Mouse (Mus musculus) intestine, postnatal 0 days (tissue): ENCODE results near the gene Commd4. TPM values are rescaled to one million over a fixed set of nuclear protein-coding genes. Genes with fewer than 3 reads are reported as not detected.

Source experiments
- ATAC-seq: fragments of 200-750 bp; cut with Nextera tagmentation; 2 replicates; pipeline ENCODE4 v1.8.0; 2017; ENCODE audit warnings: mild to moderate bottlenecking, moderate TSS enrichment, moderate library complexity
- H3K27ac ChIP-seq: fragments of 300-500 bp; sonication (generic); 2 replicates; pipeline ENCODE4 v1.5.1; 2014; ENCODE audit warnings: mild to moderate bottlenecking, low read depth, low read length, moderate library complexity
- H3K27me3 ChIP-seq: fragments of 300-500 bp; sonication (generic); replicated peaks from 2 replicates; pipeline ENCODE4 v1.6.1; 2014; ENCODE audit warnings: low read length, mixed read lengths; ENCODE audit not compliant: control insufficient read depth, insufficient read depth
- H3K36me3 ChIP-seq: fragments of 300-500 bp; sonication (generic); 2 replicates; pipeline ENCODE4 v1.6.1; 2014; ENCODE audit warnings: mild to moderate bottlenecking, moderate library complexity; ENCODE audit not compliant: control insufficient read depth, insufficient read depth
- H3K4me1 ChIP-seq: fragments of 300-500 bp; sonication (generic); replicated peaks from 2 replicates; pipeline ENCODE4 v1.6.1; 2014; ENCODE audit warnings: antibody characterized with exemption, low read length, mixed read lengths; ENCODE audit not compliant: control insufficient read depth, insufficient read depth
- H3K4me2 ChIP-seq: fragments of 300-500 bp; sonication (generic); replicated peaks from 2 replicates; pipeline ENCODE4 v1.6.1; 2014; ENCODE audit warnings: low read depth, mild to moderate bottlenecking, moderate library complexity
- H3K4me3 ChIP-seq: fragments of 300-500 bp; sonication (generic); 2 replicates; pipeline ENCODE4 v1.5.1; 2014; ENCODE audit warnings: low read depth, low read length
- H3K9ac ChIP-seq: fragments of 300-500 bp; sonication (generic); 2 replicates; pipeline ENCODE4 v1.6.1; 2014; ENCODE audit warnings: mild to moderate bottlenecking, low read depth, low read length
- H3K9me3 ChIP-seq: fragments of 300-500 bp; sonication (generic); 2 replicates; pipeline ENCODE4 v1.6.1; 2016; ENCODE audit warnings: mixed run types; ENCODE audit not compliant: control insufficient read depth
- CTCF ChIP-seq: sonication (generic); IDR thresholded peaks from 2 replicates; pipeline ENCODE4 v1.5.1; 2016; ENCODE audit warnings: low read depth, mild to moderate bottlenecking, control low read depth, antibody characterized with exemption, moderate library complexity
- WGBS: fragments of 180-500 bp; shearing (Covaris S2); extraction: QIAGEN DNeasy Blood & Tissue Kit; methylation state at CpG from one replicate; pipeline ENCODE4 v1.1.7; 2014; 5-methylcytosine and 5-hydroxymethylcytosine counted together
- polyA plus RNA-seq: library from polyadenylated mRNA; unstranded; fragments of >200 nt; fragmentation: Nextera tagmentation; extraction: Ambion mirVana; gene quantifications from 2 replicates; pipeline ENCODE4 v1.2.1, GENCODE M21; 2015

Commd4 gene
- polyA plus RNA-seq, 1 experiment from 2014 or later, result 169 TPM

DNA sequence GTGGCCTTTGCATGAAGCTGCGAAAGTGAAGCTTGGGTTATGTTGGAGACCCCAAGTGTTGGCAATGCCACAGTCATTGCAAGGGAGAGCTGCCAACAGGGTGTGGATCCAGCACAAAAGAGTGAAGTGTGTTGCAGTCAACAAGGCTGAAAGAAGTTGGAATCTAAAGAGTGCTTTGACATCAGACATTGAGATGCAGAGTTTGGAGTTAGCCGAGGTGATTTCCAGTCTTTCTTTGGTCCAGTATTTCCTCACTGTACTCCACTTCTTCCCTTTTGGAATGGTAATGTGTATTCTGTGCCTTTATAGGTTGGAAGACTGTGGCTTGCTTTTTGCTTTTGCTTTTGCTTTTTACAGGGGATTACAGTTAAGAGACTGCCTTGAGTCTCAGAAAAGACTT is 8.0 kb upstream of the Commd4 start:
- H3K4me1 ChIP-seq, result no peaks in the 10 kb centered on the region
- H3K9ac ChIP-seq, result no peak overlapping the region
- H3K4me2 ChIP-seq, result no peak overlapping the region
- no peaks in the 10 kb centered on the region for H3K9me3 ChIP-seq
- WGBS, result 84% methylated on average over 2 of the region's 2 CpGs
- TF ChIP-seq CTCF, result no peak
- H3K27me3 ChIP-seq, result no peaks in the 10 kb centered on the region
- no peaks in the 10 kb centered on the region for H3K36me3 ChIP-seq
- ATAC-seq, result no peak
- no peak overlapping the region for H3K27ac ChIP-seq
- H3K4me3 ChIP-seq, result no peak overlapping the region

DNA sequence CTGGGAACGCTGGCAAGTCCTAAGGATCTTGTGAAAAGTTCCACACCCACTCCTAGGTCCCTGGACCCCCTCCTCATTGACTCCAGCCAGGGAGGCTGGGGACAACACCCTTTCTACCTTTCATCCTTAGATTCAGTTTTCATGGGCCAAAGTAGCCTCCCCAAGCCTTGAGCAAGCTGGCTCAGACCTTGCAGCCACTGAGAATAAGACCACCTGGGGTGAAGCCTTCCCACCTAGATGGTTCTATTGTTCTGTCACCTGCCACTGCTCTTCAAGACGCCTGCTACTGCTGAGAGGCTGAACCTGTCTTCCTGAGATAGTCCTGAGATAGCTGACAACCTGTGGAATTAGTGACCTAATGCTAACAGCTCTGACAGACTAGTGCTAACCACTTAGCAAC is 5.0 kb upstream of the Commd4 start:
- TF ChIP-seq CTCF, result no peak
- Histone ChIP-seq H3K4me2 (no peak overlapping the region), H3K4me1 (no peaks in the 10 kb centered on the region), H3K9me3 (no peaks in the 10 kb centered on the region), H3K4me3 (no peak overlapping the region), H3K9ac (no peak overlapping the region), H3K36me3 (no peaks in the 10 kb centered on the region), H3K27me3 (no peaks in the 10 kb centered on the region), H3K27ac (no peak overlapping the region)
- ATAC-seq, result no peak
- WGBS, result 43% methylated on average over 2 of the region's 2 CpGs

DNA sequence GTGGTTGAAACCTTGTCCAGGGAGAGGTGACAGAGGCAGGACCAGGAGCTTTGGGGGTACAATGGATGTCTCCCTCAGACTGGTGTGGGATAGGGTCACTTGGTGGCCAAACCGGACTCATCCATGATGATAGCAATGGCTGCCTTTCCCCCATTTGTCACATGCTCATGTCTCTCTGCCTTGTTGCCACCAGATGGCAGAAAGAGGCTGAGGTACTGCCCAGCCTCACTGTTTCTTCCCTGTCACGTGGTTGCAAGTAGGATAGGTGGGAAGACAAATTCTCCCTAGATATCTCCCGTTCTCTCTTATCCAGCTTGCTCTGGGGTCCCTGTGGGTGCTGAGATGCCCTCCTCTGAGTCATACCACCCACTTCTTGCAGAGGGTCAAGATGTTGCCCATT is 4.4 kb upstream of the Commd4 start:
- H3K27me3 ChIP-seq, result no peaks in the 10 kb centered on the region
- H3K9me3 ChIP-seq, result no peaks in the 10 kb centered on the region
- no peak overlapping the region for H3K4me3 ChIP-seq
- H3K4me2 ChIP-seq, result no peak overlapping the region
- 0 out of 2 replicates have a peak, but pooled peaks have one; percentile 31 for ATAC-seq
- H3K27ac ChIP-seq, result no peak overlapping the region
- H3K4me1 ChIP-seq, result no peaks in the 10 kb centered on the region
- 14% methylated on average over 3 of the region's 3 CpGs for WGBS
- no peak overlapping the region for H3K9ac ChIP-seq
- TF ChIP-seq CTCF, result peak; percentile 90
- no peaks in the 10 kb centered on the region for H3K36me3 ChIP-seq

DNA sequence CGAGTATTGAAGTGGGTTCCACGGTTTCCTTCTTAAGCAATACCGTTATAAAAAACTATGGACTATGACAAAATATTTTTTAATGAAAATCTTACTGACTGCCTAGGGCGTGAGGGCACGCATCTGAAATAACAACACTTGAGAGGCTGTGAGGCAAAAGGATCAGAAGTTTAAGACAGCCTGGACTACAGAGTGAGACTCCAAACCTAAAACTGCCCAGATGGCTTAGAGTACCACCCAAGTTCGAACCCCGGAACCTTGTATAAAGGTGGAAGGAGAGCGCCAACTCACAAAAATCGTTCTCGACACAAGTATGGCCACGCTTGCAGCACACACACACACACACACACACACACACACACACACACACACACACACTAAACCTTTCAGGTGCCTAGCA is 375 bp upstream of the Commd4 start:
- peak overlapping the region; percentile 84 for H3K4me3 ChIP-seq
- no peaks in the 10 kb centered on the region for H3K9me3 ChIP-seq
- no peaks in the 10 kb centered on the region for H3K4me1 ChIP-seq
- 37% methylated on average over 11 of the region's 11 CpGs for WGBS
- peak overlapping the region; percentile 97 for H3K4me2 ChIP-seq
- H3K36me3 ChIP-seq, result peaks cover 21% of the 10 kb centered on the region; the same call in 1 of the 2 replicates
- TF ChIP-seq CTCF, result no peak
- H3K27ac ChIP-seq, result no peak overlapping the region
- no peaks in the 10 kb centered on the region for H3K27me3 ChIP-seq
- 0 out of 2 replicates have a peak, but pooled peaks have one; percentile 1 for ATAC-seq
- peak overlapping the region; percentile 24; the same call in 1 of the 2 replicates for H3K9ac ChIP-seq

DNA sequence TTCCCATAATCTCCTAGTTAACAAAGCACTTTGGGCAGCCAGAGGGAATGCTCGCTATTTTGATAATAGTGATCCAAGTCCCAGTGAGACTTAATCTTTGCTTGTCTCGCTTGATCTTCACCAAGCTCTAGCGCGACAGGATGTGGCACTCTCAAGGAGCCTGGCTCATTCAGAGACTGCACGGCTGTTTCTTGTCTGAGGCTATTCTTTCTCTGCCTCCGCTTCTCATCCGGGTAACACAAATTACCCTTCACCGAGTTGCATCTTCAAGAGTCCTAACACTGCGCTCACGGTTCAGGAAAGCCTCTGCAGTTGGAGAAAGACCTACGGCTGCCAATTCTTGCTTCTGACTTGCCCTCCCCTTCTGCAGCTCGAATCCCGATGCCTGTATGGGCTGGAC is 632 bp downstream of the Commd4 start:
- Histone ChIP-seq H3K36me3 (peaks cover 21% of the 10 kb centered on the region; the same call in 1 of the 2 replicates), H3K9me3 (no peaks in the 10 kb centered on the region), H3K27me3 (no peaks in the 10 kb centered on the region), H3K4me1 (no peaks in the 10 kb centered on the region), H3K27ac (no peak overlapping the region), H3K4me2 (peak overlapping the region; percentile 97), H3K9ac (peak overlapping the region; percentile 71), H3K4me3 (peak overlapping the region; percentile 84)
- ATAC-seq, result no peak
- WGBS, result 30% methylated on average over 13 of the region's 13 CpGs
- TF ChIP-seq CTCF, result no peak

DNA sequence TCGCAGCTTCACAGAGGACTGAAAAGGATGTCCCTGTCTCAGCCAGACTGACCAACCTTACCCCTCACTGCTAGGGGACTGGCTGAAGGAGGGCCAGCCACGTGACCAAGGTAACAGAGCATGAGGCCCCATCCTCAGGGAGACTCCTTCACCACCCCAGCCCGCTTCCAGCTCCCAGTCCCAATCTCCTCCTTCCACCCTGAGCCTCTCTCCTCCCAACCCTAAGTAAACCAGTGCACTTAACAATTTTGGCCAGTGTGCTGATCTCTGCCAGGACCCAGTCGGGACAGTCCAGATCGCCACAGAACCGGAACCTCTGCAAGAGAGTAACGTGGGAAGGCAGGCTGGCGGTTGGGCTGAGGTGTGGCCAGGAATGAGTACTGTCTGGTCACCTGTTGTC is 1.3 kb downstream of the Commd4 start:
- Histone ChIP-seq H3K27me3 (no peaks in the 10 kb centered on the region), H3K4me3 (no peak overlapping the region), H3K4me2 (peak overlapping the region; percentile 97), H3K9me3 (no peaks in the 10 kb centered on the region), H3K4me1 (no peaks in the 10 kb centered on the region), H3K27ac (no peak overlapping the region), H3K9ac (no peak overlapping the region), H3K36me3 (peaks cover 21% of the 10 kb centered on the region; the same call in 1 of the 2 replicates)
- WGBS, result 89% methylated on average over 8 of the region's 8 CpGs
- no peak for ATAC-seq
- TF ChIP-seq CTCF, result no peak

DNA sequence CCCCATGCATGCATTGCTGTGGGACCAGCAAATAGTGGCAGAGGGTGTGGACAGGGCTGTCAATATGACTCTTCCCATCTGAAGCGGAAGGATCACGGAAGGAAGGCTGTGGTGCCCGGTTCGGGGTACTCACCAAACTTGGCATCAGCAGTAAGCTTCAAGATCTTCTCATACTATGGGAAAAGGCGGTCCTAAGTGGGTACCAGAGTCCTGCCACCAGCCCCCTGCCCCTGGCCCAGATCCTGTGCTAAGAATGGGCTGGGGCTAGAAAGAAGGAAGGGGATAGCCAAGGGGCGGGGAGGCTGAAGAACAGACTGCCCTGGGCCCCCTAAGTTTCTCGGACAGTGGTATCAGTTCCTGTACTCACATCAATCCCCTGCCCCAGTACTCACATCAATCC is 1.7 kb downstream of the Commd4 start:
- H3K4me3 ChIP-seq, result no peak overlapping the region
- H3K4me2 ChIP-seq, result no peak overlapping the region
- H3K27ac ChIP-seq, result no peak overlapping the region
- 94% methylated on average over 7 of the region's 7 CpGs for WGBS
- H3K4me1 ChIP-seq, result no peaks in the 10 kb centered on the region
- H3K9me3 ChIP-seq, result no peaks in the 10 kb centered on the region
- no peak overlapping the region for H3K9ac ChIP-seq
- H3K27me3 ChIP-seq, result no peaks in the 10 kb centered on the region
- TF ChIP-seq CTCF, result no peak
- no peak for ATAC-seq
- H3K36me3 ChIP-seq, result peaks cover 21% of the 10 kb centered on the region; the same call in 1 of the 2 replicates
